Mouse (Mus musculus): ENCODE results near the gene Wdr60. TPM values are rescaled to one million over a fixed set of nuclear protein-coding genes. Genes with fewer than 3 reads are reported as not detected.

Gene Wdr60
- polyA plus RNA-seq, 1 experiment from 2014 or later = 22.6 TPM

- H3K9me3 ChIP-seq = no peaks in the 10 kb centered on the region
- H3K9ac ChIP-seq = no peak overlapping the region
- no peak overlapping the region for H3K27ac ChIP-seq
- H3K36me3 ChIP-seq (replicated peaks) = no peaks in the 10 kb centered on the region; the same call in 1 of the 2 replicates
- peaks cover 13% of the 10 kb centered on the region for H3K4me1 ChIP-seq
- no peak overlapping the region for H3K4me3 ChIP-seq
- H3K27me3 ChIP-seq (replicated peaks) = no peaks in the 10 kb centered on the region
- 88% methylated on average over 2 of the region's 2 CpGs for WGBS
- no peak for ATAC-seq (replicated peaks)
- H3K4me2 ChIP-seq = no peak overlapping the region
These were observed 4.5 kb downstream of the Wdr60 start for GRCm38 (mm10) chr12:116258321-116258720.

GRCm38 (mm10) chr12:116255636-116256035, 7.2 kb downstream of the Wdr60 start:
- H3K4me2 ChIP-seq = no peak overlapping the region
- no peaks in the 10 kb centered on the region for H3K9me3 ChIP-seq
- no peaks in the 10 kb centered on the region for H3K27me3 ChIP-seq (replicated peaks)
- ATAC-seq (replicated peaks) = no peak
- whole genome bisulfite sequencing = 91% methylated on average over 11 of the region's 11 CpGs
- no peak overlapping the region for H3K27ac ChIP-seq
- H3K36me3 ChIP-seq (replicated peaks) = peaks cover 5% of the 10 kb centered on the region; the same call in 1 of the 2 replicates
- H3K4me1 ChIP-seq = no peaks in the 10 kb centered on the region
- no peak overlapping the region for H3K4me3 ChIP-seq
- no peak overlapping the region for H3K9ac ChIP-seq

- H3K36me3 ChIP-seq (replicated peaks) = peaks cover 5% of the 10 kb centered on the region; the same call in 1 of the 2 replicates
- H3K27me3 ChIP-seq (replicated peaks) = no peaks in the 10 kb centered on the region
- H3K27ac ChIP-seq = no peak overlapping the region
- no peaks in the 10 kb centered on the region for H3K4me1 ChIP-seq
- no peaks in the 10 kb centered on the region for H3K9me3 ChIP-seq
- ATAC-seq (replicated peaks) = no peak
- H3K4me2 ChIP-seq = no peak overlapping the region
- H3K4me3 ChIP-seq = no peak overlapping the region
- WGBS = 81% methylated on average over 8 of the region's 8 CpGs
- no peak overlapping the region for H3K9ac ChIP-seq
These were observed 8.2 kb downstream of the Wdr60 start for GRCm38 (mm10) chr12:116254652-116255051.

GRCm38 (mm10) chr12:116244601-116245000, 18.2 kb downstream of the Wdr60 start:
- Histone ChIP-seq H3K4me1 (no peaks in the 10 kb centered on the region), H3K9ac (no peak overlapping the region), H3K27ac (no peak overlapping the region), H3K4me3 (no peak overlapping the region), H3K9me3 (no peaks in the 10 kb centered on the region), H3K27me3 (replicated peaks) (no peaks in the 10 kb centered on the region), H3K36me3 (replicated peaks) (peaks cover 31% of the 10 kb centered on the region; the same call in 1 of the 2 replicates), H3K4me2 (no peak overlapping the region)
- no peak for ATAC-seq (replicated peaks)
- 85% methylated on average over 1 of the region's 1 CpGs for WGBS

- no peak overlapping the region for H3K4me3 ChIP-seq
- H3K9me3 ChIP-seq = no peaks in the 10 kb centered on the region
- no peaks in the 10 kb centered on the region for H3K4me1 ChIP-seq
- H3K27me3 ChIP-seq (replicated peaks) = no peaks in the 10 kb centered on the region
- no peak overlapping the region for H3K9ac ChIP-seq
- no peak overlapping the region for H3K4me2 ChIP-seq
- no peak overlapping the region for H3K27ac ChIP-seq
- no peak for ATAC-seq (replicated peaks)
- H3K36me3 ChIP-seq (replicated peaks) = peaks cover 16% of the 10 kb centered on the region; the same call in 1 of the 2 replicates
- WGBS = 70% methylated on average over 3 of the region's 3 CpGs
These were observed 24.0 kb downstream of the Wdr60 start for GRCm38 (mm10) chr12:116238803-116239202.

- Histone ChIP-seq H3K27ac (no peak overlapping the region), H3K9ac (no peak overlapping the region), H3K27me3 (replicated peaks) (no peaks in the 10 kb centered on the region), H3K4me3 (no peak overlapping the region), H3K4me1 (no peaks in the 10 kb centered on the region), H3K9me3 (no peaks in the 10 kb centered on the region), H3K4me2 (no peak overlapping the region), H3K36me3 (replicated peaks) (0 out of 2 replicates have a peak, but pooled peaks cover 12% of the 10 kb centered on the region)
- no peak for ATAC-seq (replicated peaks)
These were observed 24.5 kb downstream of the Wdr60 start for GRCm38 (mm10) chr12:116238370-116238769.

GRCm38 (mm10) chr12:116236658-116237057, 26.2 kb downstream of the Wdr60 start:
- Histone ChIP-seq H3K4me2 (no peak overlapping the region), H3K4me3 (no peak overlapping the region), H3K9ac (no peak overlapping the region), H3K27ac (no peak overlapping the region), H3K4me1 (no peaks in the 10 kb centered on the region), H3K27me3 (replicated peaks) (no peaks in the 10 kb centered on the region), H3K36me3 (replicated peaks) (0 out of 2 replicates have a peak, but pooled peaks cover 8% of the 10 kb centered on the region), H3K9me3 (no peaks in the 10 kb centered on the region)
- 86% methylated on average over 3 of the region's 3 CpGs for WGBS
- no peak for ATAC-seq (replicated peaks)

GRCm38 (mm10) chr12:116235356-116235755, 27.5 kb downstream of the Wdr60 start:
- H3K27me3 ChIP-seq (replicated peaks) = no peaks in the 10 kb centered on the region
- H3K27ac ChIP-seq = no peak overlapping the region

GRCm38 (mm10) chr12:116232061-116232460, 30.8 kb downstream of the Wdr60 start:
- no peaks in the 10 kb centered on the region for H3K4me1 ChIP-seq
- WGBS = 76% methylated on average over 1 of the region's 1 CpGs
- no peak for ATAC-seq (replicated peaks)
- H3K27me3 ChIP-seq (replicated peaks) = no peaks in the 10 kb centered on the region
- H3K36me3 ChIP-seq (replicated peaks) = no peaks in the 10 kb centered on the region
- H3K4me2 ChIP-seq = no peak overlapping the region
- H3K9ac ChIP-seq = no peak overlapping the region
- no peaks in the 10 kb centered on the region for H3K9me3 ChIP-seq
- H3K27ac ChIP-seq = no peak overlapping the region
- H3K4me3 ChIP-seq = no peak overlapping the region

More at GRCm38 (mm10) chr12:116235356-116235755, 27.5 kb downstream of the Wdr60 start:
- Histone ChIP-seq H3K4me1 (no peaks in the 10 kb centered on the region), H3K4me2 (no peak overlapping the region), H3K36me3 (replicated peaks) (0 out of 2 replicates have a peak, but pooled peaks cover 3% of the 10 kb centered on the region), H3K4me3 (no peak overlapping the region), H3K9me3 (no peaks in the 10 kb centered on the region), H3K9ac (no peak overlapping the region)
- ATAC-seq (replicated peaks) = no peak
- WGBS = 87% methylated on average over 4 of the region's 4 CpGs

GRCm38 (mm10) chr12:116231612-116232011, 31.2 kb downstream of the Wdr60 start:
- H3K27me3 ChIP-seq (replicated peaks) = no peaks in the 10 kb centered on the region
- no peak overlapping the region for H3K9ac ChIP-seq
- no peaks in the 10 kb centered on the region for H3K9me3 ChIP-seq
- H3K27ac ChIP-seq = no peak overlapping the region
- H3K4me2 ChIP-seq = no peak overlapping the region
- H3K4me1 ChIP-seq = no peaks in the 10 kb centered on the region
- WGBS = 78% methylated on average over 12 of the region's 12 CpGs
- no peak overlapping the region for H3K4me3 ChIP-seq
- H3K36me3 ChIP-seq (replicated peaks) = peaks cover 3% of the 10 kb centered on the region; the same call in 1 of the 2 replicates
- ATAC-seq (replicated peaks) = no peak

- Histone ChIP-seq H3K9ac (no peak overlapping the region), H3K4me3 (no peak overlapping the region), H3K9me3 (no peaks in the 10 kb centered on the region), H3K4me2 (no peak overlapping the region), H3K36me3 (replicated peaks) (peaks cover 8% of the 10 kb centered on the region; the same call in 1 of the 2 replicates), H3K27ac (no peak overlapping the region), H3K4me1 (no peaks in the 10 kb centered on the region), H3K27me3 (replicated peaks) (no peaks in the 10 kb centered on the region)
- no peak for ATAC-seq (replicated peaks)
- WGBS = 79% methylated on average over 3 of the region's 3 CpGs
These were observed 33.4 kb downstream of the Wdr60 start for GRCm38 (mm10) chr12:116229451-116229850.

GRCm38 (mm10) chr12:116226289-116227057, 36.3 kb downstream of the Wdr60 start:
- H3K36me3 ChIP-seq (replicated peaks) = peaks cover 8% of the 10 kb centered on the region; the same call in 1 of the 2 replicates
- no peak overlapping the region for H3K9ac ChIP-seq
- no peak for ATAC-seq (replicated peaks)
- H3K4me3 ChIP-seq = no peak overlapping the region
- H3K9me3 ChIP-seq = no peaks in the 10 kb centered on the region
- H3K27me3 ChIP-seq (replicated peaks) = no peaks in the 10 kb centered on the region
- H3K4me2 ChIP-seq = no peak overlapping the region
- 90% methylated on average over 10 of the region's 10 CpGs for WGBS
- no peaks in the 10 kb centered on the region for H3K4me1 ChIP-seq
- no peak overlapping the region for H3K27ac ChIP-seq

- no peaks in the 10 kb centered on the region for H3K4me1 ChIP-seq
- no peak overlapping the region for H3K27ac ChIP-seq
- H3K9me3 ChIP-seq = no peaks in the 10 kb centered on the region
- H3K4me3 ChIP-seq = no peak overlapping the region
- ATAC-seq (replicated peaks) = no peak
- no peak overlapping the region for H3K4me2 ChIP-seq
- 100% methylated on average over 2 of the region's 2 CpGs for WGBS
- no peaks in the 10 kb centered on the region for H3K27me3 ChIP-seq (replicated peaks)
- H3K9ac ChIP-seq = no peak overlapping the region
- peaks cover 8% of the 10 kb centered on the region; the same call in 1 of the 2 replicates for H3K36me3 ChIP-seq (replicated peaks)
These were observed 39.7 kb downstream of the Wdr60 start for GRCm38 (mm10) chr12:116223107-116223506.

Data from midbrain, embryonic 15.5 days (tissue).